Mouse (Mus musculus) heart, adult 9 months (tissue): Measurements from ENCODE around the gene Rxfp4.

Experiments
- DNase-seq, 2 experiments: peaks; one replicate each; pipeline ENCODE4 v3.0.0; 2022; ENCODE audit warnings: low spot score in 2 of 2

Rxfp4 gene

DNA sequence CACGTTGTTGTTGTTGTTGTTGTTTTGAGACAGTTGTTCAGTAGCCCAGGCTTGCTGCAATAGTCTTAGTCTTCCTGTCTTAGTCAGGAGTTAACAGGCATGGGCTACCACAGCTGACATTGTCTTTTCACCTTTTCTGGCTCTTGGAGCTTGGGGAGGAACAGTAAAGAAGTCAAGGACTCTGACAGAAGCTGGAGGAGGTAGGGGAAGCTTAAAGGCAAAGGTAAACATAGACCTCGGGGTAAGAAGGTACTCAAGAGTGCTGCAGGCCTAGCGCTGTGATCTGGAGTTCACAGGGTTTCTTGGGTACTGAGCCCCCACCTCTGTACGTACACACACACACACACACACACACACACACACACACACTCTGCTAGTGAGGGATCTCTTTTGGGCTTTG, 24.2 kb downstream of the Rxfp4 start:
- no peak for DNase-seq

DNA sequence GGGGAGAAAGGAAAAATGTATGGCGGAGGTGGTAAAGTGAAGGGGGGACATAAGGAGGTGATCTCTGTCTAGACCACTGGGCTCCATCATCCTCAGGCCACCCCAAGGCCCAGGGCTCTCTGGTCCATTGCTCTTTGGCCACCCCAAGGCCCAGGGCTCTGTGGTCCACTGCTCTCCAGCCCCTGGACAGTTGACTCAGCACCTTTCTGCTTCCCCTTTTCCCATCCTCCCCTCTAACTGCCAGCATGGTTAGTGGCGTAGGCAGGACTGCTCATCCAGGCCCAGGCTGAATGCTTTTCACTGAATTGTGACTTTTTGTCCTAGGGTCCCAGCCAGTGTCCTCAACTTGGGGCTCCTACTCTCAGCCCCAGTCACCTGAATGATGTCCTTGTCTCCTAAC, 25.4 kb downstream of the Rxfp4 start:
- no peak for DNase-seq

DNA sequence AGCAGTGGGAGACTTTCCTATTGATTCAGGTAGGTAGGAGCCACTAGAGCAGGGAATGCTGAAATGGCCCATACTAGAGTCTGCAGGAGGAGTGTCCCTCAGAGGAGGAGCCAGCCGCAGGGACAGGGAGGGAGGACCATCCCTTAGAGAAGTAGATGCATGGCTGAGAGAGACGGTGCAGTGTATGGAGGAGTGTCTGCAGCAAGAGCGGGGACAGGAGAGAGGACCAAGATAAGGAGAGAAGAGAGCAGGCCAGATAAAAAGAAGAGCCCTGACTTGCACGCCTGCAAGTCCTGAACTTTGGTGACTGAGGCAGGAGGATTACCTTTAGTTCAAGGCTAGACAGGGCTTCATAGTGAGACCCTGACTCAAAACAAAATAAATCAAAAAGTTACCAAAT, 25.8 kb downstream of the Rxfp4 start:
- DNase-seq: no peak

DNA sequence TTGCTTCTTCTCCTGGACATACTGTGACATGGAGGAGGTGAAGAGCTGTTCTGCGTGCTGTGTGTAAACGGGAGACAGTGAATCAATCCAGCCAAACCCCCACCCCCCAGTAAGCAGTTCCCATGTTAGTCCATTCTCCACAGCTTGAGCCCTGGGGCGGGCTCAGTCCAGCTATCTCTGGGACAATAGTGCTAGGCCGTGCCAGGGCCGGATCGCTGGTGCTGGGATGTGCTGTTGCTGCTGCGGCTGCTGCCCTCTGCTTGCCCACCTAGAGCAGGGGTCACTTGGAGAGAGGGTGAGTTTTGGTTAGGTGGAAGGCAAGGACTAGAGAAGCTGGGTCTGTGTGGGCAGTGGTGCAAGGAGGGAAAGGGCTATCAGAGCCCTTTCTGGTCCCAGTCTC, 26.6 kb downstream of the Rxfp4 start:
- no peak for DNase-seq

DNA sequence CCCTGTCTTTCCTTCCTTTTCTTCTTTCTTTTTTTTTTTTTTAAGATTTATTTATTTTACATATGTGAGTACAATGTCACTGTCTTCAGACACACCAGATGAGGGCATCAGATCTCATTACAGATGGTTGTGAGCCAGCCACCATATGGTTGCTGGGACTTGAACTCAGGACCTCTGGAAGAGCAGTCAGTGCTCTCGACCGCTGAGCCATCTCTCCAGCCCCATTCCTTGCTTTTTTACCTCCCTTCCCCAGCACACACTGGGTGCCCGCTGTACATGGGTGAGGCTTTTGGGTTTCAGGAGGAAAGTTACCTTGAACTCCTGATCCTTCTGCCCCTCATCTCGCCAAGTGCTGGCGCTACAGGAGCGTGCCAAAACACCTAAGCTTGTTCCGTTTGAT, 27.4 kb downstream of the Rxfp4 start:
- no peak for DNase-seq

DNA sequence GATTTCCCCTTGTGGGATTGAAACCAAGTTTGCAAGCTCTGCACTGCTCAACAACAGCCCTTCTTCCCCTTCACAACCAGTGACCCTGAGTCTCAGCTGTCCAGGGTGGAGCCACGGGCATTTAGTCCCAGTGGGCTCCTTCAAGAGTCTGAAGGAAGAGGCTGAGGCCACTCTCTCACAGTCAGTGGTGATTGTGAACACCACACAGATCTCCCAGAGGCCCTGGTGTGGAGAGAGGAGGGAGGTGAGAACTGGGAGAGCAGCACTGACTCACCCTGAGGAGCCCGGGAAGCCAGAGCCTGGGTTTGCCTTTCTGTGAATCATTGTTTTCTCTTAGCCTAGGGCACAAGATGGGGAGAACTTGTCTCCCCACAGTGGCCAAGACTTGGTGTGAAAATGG, 28.0 kb downstream of the Rxfp4 start:
- DNase-seq: peak; percentile 58 to 65

DNA sequence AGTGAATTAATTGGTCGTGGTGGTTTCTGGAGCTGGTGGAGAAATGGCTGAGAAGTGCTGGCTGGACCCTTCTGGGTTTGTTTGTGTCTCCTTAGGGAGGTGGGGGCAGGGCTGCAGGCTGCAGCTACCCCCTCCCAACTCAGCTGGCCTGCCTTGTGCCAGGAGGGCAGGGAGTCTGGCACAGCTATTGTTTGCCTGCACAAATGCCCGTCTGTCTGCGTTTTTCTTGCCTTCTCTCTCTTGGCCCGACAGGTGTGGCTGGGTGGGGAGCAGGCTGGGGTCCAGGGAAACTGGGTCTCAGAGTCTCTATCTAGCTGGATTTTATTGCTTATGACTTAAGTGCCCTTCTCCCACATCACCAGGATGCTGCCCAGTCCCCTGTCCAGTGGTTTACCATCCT, 28.6 kb downstream of the Rxfp4 start:
- no peak for DNase-seq

DNA sequence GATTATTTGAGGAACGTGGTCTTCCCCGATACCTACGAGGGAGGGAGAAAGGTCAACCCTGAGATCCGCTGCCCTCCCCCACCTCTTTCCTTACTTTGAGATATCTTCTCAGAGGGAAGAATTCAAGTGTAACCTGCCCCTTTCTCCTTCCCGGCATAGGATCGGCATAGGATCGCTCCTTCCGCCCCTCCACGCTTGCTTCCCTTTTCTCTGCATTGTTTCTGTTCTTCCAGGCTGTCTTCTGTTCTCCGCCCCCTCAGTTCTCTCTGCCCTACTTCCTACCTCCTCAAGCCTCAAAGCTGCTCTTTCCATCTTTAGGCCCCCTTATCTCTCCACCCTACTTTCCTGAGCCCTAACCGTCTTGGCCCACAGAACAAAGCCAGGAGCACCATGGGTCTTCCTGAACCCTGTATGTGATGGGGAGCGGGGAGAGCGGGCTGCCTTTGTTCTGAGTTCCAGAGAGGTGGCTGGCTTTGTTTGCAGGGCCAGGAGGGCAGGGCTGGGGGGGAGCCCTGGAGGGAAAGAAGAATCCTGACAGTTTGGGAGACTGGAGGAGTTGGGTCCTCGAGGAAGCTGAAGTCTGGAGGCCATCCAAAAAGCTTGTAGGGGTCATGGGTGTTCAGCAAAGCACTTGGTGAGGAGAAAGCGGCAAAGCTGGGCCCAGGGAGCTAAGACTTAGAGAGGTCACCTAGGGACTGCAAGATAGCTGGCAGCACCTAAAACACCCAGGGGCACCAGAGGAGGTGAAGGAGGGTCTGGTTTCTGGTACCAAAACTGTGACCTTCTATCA, 29.4 kb downstream of the Rxfp4 start:
- DNase-seq: peak; percentile 32 to 45

DNA sequence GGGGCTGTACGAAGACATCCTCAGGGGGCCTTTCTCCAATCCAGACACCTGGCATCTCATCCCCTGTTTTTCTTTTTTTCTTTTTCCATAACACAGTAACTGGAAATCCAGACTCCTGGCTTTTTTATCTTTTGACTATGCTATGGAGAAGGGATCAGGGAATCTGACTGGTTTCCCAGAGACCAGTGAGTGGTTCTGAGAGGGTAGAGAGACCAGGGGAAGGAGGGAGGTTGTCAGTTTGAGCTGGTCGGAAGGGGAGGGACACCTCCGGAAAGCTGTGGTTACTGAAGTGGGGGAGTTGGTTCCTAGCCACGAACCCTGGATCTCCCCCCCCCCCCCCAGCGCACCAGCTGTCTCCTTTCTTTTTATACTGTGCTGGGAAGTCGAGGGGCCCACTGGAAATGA, 30.0 kb downstream of the Rxfp4 start:
- peak; percentile 50 to 70 for DNase-seq

DNA sequence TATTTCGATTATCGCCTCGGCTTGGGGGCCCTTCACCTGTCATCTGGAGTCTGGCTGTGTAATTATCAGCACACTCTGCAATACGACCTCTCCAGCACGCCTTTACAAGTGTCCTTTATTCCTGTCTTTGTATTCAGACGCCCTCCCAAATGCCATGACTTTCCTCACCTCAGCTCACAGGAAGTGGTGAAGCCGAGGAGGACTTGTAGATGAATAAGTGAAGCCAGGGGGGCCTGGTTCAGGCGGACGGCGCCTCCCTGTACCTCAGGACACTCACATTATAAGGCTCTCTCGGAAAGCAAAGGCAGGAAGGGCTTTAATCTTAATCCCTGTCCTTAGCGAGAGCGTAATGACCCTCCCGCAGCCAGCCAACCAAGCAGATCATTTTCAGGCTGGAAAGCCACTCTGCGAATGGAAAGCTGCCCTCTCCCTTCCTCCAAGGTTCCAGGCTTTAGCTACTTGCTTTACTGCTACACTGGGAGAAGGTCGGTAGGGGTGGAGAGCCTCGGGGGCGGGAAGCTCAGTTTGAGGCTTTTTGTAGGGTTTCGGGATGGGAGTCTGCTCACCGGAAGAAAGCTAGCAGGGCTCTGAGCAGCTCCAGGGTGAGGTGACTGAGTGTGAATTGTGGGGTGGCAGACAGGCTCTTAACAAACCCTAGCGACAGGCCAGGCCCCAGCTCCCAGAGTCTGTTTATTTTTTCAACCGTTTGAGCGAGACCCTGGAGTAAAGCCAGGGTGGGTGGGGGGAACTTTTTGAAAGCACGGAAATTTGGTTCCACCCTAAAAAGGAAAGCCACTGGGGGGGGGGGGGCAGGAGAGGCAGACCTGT, 30.6 kb downstream of the Rxfp4 start:
- peak in 1 of 2 experiments; percentile 74 for DNase-seq

DNA sequence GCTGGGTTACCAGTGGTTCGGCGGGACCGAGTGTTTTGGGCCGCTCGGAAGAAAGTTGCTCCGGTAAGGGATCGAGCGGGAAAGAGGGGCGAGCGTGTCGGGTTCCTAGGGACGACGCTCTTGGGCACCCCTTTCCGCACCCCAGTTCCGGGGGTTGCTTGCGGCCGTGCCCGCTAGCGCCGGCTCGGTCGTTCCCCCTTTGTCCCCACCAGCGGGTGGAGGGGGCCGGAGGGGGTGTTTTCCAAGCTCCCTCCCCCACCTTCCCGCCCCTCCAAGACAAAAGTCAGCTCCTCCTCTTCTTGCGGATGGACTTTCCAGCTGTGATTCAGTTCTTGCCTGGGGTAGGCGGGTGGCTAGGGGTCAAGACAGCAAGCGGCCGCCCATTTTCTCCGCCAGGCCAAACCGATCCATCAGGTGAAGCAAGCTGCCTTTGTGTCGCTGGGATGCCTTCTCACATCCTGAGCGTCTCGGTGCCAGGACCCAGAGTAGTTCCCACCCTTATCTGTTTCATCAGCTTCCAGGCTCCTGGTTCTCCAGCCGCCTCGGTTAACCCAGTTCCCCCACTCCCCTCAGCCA, 31.3 kb downstream of the Rxfp4 start:
- DNase-seq: peak; percentile 73 to 82

DNA sequence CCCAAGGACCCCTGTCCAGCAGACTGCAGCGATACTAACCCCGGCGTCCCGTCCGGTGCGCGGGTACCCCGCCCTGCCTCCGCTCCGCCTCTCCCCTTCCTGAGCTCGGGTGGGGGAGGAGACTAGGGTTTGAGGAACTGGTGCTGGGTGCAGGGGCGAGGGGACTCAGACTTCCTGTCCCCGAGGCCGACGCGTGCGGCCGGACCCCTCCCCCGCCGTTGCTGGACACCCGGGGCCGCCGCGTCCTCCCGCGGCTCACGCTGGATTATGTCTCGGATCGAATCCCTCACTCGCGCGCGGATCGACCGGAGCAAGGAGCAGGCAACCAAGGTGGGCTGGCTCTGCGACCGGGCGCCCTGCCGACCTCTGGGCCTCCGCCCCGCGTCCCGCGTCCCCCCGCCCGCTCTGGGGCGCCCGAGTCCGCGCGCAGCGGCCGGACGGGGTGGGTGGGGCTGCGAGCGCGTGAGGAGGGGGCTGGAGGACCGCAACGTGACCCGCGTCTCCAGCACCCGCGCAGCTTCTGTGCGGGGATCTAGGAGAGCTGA, 31.9 kb downstream of the Rxfp4 start:
- DNase-seq: peak; percentile 90 to 92

DNA sequence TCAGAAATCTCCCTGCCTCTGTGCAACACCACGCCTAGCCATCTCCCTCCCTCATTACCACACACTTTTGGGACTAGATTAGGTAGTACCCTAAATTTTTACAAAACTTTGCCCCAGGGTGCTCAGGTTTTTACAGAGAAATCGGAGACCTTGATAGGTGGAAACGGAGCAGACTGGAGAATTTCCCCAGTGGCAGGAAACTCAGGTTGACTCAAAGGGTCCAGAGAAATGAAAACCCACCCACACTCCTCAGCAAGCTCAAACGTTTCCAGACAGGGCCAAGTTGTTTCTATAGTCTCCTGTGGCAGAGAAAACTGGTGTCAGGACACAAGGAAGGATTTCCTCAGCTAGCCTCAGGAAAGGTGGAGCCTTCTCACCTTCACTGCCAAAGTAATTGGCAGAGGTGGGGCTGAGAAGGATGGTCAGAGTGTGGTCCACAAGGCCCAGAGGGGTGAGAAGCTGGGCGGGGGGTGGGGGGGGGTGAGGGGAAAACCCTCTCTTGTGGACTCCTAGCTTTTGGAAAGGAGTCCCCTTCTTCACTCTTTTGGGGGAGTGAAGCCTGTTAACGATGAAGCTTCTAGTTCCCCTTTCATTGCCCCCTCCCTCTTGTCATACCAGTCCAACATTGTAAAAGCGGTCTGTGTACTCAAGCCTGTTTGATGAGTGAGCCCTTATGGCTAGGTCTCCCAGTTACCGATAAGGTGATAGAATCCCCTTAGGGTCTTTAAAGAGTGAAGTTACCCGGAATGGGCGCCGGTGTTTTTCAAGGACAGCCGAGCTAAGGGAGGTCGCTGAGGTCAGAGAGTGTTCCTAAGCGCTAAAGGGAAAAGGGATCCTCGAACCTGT, 32.6 kb downstream of the Rxfp4 start:
- no peak for DNase-seq

DNA sequence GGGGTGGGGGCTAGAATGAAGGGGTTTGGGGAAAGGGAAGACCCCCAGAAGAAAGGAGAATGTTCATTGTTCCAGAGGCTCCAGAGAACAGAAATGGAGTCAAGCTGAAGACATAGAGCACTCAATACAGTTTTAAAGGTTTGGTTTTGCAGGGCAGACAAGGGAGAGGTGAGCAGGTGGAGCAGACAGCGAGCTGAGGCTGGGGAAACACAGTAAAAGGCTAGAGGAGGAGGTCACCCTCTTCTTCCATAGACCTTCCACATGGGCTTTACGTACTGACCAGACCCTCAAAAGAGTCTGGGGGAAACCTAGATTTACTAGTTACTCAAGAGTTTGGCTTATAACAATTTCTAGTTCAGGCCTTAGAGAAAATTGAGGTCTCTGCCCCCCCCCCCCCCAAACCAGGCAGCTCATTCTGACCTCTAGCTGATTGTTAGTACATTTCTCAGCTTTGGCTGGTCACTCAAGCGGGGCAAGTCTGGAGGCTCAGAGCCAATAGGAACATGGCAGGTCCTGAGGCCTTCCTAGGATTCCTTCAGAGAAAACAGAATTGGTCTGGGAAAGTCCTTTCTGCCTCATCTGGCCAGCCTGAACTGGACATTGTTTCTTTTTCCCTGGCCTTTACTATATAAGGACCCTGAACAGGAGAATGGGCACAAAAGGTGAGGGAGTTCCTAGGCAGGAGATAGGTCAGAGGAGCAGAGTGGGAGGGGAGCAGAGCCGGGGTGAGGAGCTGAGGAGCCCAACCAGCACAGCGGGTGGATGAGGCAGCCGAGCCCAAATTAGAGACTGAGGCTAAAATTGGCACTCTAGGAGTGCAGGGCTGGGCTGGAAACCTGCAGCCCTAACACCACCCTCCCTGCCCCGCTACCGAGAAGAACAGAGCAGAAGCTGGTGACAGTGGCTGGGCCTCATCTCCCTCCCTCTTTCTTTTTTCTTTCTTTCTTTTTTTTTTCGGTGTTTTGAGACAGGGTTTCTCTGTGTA, 33.5 kb downstream of the Rxfp4 start:
- DNase-seq: peak in 1 of 2 experiments; percentile 46

DNA sequence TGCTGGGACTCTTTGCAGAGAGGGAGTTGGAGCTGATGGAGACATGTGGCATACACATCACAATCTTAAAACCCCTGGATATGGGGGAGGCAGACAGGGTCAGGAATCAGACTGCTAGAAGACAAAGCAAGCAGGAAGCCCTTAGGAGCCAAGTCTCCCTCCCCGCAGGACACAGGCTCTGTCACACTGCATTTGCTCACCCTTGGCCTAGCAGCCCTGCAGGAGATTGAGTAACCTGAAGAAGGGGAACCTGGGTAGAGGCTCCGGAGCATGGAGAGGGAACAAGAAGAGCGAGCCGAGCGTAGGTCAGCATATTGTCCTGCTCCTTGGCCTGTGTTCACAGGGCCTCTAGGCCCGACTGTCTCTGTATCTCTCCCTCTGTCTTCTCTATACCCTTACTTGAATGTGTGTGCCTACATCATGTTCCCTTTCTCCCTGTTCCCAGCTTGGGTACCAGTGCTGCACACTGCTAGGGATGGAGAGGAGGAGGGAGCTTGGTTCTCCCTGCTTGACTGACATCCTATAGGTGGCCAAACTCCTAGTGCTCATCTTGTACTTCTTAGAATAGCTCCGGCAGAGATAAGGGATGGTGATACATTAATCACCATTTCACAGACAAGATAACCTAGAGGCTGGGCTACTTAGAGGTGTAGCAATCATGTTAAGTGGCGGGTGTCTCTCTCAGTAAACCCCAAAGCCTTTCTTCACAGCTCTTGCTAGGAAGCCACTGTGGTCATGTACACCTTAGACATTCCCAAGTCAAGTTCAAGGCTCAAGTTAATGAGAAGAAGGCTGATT, 34.7 kb downstream of the Rxfp4 start:
- DNase-seq: peak; percentile 28 to 60

DNA sequence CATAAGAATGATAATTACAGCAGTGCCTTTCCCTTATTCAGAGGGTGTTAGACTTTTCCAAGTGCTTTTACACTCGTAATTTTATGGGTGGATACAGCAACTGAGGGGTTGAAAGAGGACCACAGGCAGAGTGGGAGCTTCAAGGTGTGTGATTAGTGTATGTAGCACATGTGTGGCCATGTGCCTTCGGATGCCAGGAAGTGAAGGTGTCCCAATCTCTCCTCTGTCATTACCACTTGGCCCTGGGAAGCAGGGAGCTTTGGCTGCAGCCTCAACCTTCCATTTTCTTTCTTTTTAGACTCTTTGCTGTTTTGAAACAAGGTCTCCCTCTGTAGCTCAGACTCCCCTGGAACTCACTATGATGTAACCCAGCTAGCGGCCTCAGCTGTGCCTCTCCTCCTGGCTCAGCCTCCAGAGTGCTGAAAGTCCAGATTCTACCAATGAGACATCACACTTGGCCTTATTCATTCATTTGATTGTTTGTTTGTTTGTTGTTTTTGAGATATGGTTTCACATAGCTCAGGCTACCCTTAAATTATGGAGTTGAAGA, 35.9 kb downstream of the Rxfp4 start:
- DNase-seq: no peak

DNA sequence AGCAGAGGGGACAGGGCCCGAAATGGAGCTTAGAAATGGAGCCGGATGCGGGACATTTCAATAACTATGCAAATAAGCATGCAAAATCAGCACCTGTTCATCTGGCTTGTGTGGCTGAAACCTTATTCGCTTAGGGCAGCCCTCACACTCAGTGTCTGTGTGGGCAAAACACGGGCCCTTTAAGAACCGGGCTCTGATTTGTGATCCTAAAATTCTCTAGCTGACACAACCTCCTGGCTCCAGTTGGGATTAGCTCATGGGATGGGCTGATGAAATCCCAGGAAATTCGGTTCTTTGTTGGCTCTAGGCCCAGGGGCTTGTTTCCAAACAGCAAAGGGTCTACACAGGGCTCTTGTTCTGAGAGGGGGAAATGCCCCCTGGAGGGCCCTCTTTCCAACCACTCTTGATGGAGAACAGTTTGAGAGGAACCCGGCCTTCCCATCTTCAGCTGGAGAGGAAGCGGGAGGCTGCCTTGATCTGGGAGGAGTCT, 37.0 kb downstream of the Rxfp4 start:
- peak; percentile 82 to 90 for DNase-seq

DNA sequence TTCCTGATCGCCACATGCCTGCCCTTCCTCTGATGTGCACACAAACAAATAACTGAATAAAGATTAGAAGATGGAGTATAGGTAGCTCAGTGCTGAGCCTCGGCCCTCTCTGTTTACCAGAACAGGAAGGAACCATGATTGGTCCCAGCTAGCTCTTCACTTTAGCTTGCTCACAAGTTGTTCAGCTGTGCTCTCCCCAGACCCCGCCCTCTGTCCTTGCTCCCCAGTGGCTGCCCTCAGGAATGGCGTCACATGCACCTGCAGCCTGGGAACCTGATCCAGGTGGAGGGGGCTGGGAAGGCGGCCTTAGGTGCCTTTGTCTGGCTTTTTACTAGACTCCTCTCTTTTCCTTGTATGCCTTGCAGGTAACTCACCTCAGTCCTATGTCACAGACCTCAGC, 37.8 kb downstream of the Rxfp4 start:
- DNase-seq: no peak

DNA sequence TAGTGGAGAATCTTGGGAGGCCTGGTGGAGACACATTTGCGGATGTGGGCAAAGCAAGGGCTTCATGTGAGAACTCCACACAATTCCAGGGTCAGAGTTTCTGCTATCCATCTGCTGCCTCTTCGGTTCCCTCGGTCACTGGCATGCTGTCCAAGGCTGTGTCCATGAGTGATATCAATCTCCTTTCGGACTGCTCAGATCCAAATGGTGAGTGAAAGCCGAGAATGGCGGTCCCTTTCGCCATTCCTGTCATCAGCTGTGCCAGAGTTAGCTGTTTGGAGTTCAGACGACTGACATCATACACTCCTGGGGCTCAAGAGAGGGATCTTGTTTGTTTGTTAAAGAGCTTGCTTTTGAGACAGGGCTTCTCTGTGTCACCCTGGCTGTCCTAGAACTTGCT, 38.5 kb downstream of the Rxfp4 start:
- DNase-seq: no peak
